Mouse (Mus musculus) heart, postnatal 36 days (tissue): Measurements from ENCODE around the gene Pam16. TPM values are rescaled to one million over a fixed set of nuclear protein-coding genes. Genes with fewer than 3 reads are reported as not detected.

Experiments
- DNase-seq, 2 experiments: peaks; one replicate each; pipeline ENCODE4 v3.0.0; 2021 to 2022
- intact Hi-C: fragments of 180-260 bp; cut with DNase I; formaldehyde crosslinking; loops from one replicate; pipeline ENCODE4 v1.15.1; 2025
- total RNA-seq, 2 experiments: library from RNA; stranded (reverse); gene quantifications; 2 replicates each; pipeline ENCODE4 v1.2.3; 2021

The Pam16 gene
- 100 to 1,000 TPM; 134 to 150 TPM for total RNA-seq

DNA sequence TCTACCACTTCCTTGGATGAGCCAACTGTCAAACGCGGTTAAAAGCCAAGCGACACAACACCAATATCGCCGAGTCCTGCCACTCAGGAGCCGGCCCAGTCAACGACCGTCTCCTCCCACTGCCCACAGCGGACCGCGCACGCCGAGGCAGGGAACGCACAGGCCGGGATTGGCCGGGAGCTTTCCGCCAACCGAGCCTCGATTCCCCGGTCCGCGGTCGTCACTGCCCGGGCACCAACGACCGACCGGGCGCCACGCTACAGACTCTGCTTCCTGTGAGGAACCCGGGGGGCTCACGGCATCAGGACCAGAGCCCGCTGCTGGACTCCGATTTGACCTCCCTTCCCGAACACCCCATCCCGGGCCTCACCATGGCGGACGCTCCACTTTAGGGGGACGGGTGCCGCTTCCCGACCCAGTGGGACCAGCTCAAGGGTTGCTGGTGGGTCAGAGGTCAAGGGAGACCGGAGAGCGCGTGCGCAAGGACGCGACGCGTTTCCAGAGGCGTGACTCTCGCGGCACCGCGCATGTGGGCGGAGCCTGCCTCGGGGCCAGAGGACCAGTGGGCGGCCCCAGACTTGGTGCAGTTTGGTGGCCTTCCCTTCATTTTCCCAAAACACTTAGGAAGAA is at the start of gene Pam16:
Gene Pam16, minus strand, starts transcription at position 508 of the 630 bp plus-strand sequence.
- peak; percentile 90 to 93 for DNase-seq
- intact Hi-C loops, result no loop called here

GRCm38 (mm10) chr16:4674091-4674490 is 49.3 kb upstream of the Pam16 start:
- intact Hi-C loops, result no loop called here
- no peak for DNase-seq

DNA sequence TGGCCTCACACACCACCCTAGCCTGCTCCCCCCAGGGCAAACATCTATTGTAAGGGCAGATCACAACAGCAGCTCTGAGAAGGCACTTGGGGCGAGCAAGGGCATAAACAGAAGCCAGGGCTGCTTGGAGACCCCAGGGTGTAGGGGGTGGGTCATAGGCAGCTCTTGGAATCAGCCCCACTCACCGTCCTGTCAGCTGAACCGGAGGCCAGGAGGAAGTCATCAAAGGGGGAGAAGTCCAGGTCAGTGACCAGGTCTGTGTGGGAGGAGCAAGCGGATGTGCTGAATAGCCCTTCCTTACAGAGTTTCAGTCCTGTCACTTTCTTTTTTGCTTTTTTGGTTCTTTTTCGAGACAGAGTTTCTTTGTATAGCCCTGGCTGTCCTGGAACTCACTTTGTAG is 45.5 kb upstream of the Pam16 start:
- no peak for DNase-seq
- intact Hi-C loops, result no loop called here

DNA sequence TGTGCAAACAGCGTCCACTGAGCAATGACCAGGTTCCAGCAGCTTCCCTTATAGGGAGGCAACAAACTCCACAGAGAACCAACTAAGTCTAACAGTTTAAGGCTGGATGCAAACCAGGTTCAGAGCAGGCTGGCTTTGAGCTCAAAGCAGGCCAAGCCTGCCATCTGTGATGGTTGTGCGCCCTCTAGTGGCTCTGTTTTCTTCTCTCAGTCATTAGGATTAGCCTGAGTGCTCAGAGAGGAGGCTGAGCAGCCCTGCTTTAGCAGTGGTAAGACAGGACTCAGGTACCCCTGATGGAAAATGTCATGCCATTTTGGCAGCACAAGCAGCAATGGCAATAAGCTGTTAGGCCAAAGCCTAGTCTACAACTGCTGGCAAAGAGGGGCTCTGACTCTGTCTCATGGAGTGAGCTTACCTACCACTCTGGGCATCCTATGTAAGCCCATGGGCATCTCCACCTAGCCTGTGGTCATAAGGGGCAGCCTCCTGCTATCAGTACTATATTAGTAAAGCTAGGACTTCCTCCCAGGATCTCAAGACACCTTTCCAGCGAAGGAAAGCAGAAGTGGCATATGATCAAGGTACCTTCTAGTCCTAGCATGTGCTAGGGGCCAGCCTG is 42.5 kb upstream of the Pam16 start:
- intact Hi-C loops, result loop anchor here (1.0 to 5.0 kb wide), 4 partner anchors 37 to 365 kb away; partner anchors contain the start of gene Cdip1
- peak; percentile 86 to 87 for DNase-seq

DNA sequence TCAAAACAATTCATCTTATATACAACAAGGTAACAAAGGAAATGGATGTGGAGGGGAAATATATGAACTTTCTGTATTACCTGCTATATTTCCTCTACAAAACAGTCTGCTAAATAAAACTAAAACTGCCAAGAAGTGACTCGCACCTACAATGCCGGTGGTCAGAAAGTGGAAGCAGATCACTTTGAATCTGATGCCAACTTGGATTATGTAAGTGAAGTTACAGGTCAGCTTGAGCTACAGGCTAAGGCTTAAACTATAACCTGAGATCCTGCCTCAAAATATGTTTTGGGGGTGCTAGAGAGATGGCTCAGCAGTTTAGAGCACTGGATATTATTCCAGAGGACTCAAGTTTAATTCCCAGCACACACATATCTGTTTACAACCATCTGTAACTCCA is 40.9 kb upstream of the Pam16 start:
- intact Hi-C loops, result loop anchor here (5.0 kb wide), 3 partner anchors 98 to 363 kb away; partner anchors contain the start of gene Cdip1
- no peak for DNase-seq

DNA sequence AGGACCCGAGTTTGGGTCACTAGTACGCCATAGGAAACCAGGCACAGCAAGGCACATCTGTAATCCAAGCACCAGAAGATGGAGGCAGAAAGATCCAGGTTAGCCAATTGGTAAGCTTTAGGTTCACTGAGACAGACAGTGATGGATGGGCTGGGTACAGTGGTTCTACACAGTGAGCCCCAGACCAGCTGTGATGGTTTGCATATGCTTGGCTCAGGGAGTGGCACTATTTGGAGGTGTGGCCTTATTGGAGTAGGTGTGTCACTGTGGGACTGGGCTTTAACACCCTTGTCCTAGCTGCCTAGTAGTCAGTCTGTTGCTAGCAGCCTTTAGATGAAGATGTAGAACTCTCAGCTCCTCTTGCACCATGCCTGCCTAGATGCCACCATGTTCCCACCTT is 39.0 kb upstream of the Pam16 start:
- no peak for DNase-seq
- intact Hi-C loops, result no loop called here

DNA sequence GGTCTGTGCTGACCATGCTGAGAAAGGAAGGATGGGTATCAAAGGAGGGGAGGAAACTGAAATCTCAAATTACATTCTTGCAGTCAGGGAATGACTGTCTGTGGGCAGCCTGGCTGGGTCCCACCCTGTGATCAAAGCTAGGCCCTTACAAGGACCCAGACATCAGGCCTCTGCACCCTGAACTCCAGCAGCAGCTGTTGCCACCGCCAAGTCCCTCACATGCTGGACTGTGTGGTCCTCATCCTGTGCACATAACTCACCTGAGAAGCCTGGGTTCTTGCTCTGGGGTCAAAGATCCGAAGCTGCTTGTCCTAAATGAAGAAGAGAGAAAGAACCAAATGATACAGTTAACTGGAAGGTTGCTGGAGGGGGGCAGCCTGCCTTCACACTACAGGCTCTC is 36.8 kb upstream of the Pam16 start:
- no peak for DNase-seq
- intact Hi-C loops, result no loop called here

DNA sequence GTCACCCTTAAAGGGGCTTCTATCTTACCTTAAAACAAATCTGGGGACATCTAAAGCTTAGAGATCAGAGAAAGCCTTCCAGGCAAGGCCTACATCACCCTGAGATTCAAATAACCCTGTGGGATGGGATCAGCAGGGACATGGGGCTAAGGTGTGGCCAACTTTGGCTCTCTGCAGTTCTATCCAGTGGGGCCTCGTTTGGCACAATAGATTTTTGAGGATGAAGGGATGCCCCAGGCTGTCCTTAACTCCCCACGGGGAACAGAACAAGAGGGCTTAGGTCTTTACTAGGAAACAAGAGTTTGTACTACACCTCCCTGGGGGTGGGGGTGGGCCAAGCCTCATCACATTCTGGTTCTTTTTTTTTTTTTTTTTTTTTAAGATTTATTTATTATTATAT is 34.5 kb upstream of the Pam16 start:
- DNase-seq, result no peak
- intact Hi-C loops, result no loop called here

GRCm38 (mm10) chr16:4658781-4659245 is 34.0 kb upstream of the Pam16 start:
- peak in 1 of 2 experiments; percentile 37 for DNase-seq
- intact Hi-C loops, result no loop called here

- intact Hi-C loops, result no loop called here
- no peak for DNase-seq
Measured at GRCm38 (mm10) chr16:4656571-4657081, 31.8 kb upstream of the Pam16 start.

GRCm38 (mm10) chr16:4655764-4656570 is 31.2 kb upstream of the Pam16 start:
- no peak for DNase-seq
- intact Hi-C loops, result loop anchor here (2.0 kb wide), 2 partner anchors 15 to 25 kb away; no protein-coding TSS in a partner anchor

- peak; percentile 39 to 55 for DNase-seq
Measured at GRCm38 (mm10) chr16:4655251-4655734, 30.5 kb upstream of the Pam16 start.

DNA sequence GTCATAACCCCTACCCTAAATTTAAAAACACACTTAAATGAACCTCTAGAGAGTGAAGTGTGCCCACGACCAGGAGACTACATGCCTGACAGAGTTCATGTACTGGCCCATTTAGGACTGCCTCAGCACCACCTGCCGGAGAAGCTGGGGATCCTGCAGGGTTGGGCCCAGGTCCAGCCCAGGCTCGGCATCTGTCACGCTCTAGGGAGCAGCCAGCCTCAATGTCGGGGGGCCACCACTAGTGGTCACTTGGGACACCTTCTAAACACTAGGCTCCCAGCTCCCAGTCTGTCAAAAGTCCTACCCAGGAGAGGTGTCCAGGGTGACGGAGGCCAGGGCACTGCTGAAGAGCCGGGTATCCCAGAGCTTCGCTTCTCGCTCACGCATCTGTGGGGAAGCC is 29.9 kb upstream of the Pam16 start:
- peak in 1 of 2 experiments; percentile 25 for DNase-seq
- intact Hi-C loops, result loop anchor here (2.0 kb wide), 2 partner anchors 14 to 24 kb away; no protein-coding TSS in a partner anchor

More at GRCm38 (mm10) chr16:4655251-4655734, 30.5 kb upstream of the Pam16 start:
- intact Hi-C loops, result loop anchor here (2.0 kb wide), 2 partner anchors 14 to 24 kb away; no protein-coding TSS in a partner anchor

DNA sequence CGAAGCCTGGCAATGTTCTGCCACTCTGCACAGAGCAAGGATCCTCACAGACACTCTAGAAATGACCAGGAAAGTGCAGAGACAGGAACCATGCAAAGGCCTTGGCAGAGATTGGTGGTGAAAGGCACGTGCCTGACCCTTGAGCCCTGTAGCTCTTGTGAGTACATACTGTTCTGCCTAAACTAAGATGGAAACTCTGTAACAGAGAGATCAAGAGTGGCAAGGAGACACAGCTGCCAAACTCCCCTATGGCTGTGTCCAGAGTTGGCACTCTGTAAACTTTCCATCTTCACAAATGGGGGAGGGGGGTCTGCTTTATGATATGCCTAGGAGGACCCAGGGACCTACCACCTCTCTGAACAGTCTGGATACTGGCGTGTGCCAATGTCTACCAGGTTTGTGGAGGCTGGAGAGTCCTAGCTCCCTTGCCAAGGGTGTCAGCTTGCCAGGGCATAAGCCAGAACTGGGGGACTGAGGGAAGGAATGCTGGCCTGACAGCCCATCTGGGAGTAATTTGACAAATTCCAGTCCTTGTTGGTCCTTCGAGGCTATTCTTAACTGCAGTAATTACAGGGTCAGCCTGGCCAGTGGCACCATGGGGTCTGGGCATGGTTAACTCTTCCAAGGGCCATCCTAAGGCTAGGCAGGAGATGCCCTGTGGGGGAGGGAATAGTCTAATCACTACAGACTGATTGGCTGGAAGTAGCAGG is 28.1 kb upstream of the Pam16 start:
- intact Hi-C loops, result no loop called here
- DNase-seq, result peak; percentile 36 to 49

GRCm38 (mm10) chr16:4651624-4652023 is 26.8 kb upstream of the Pam16 start:
- intact Hi-C loops, result no loop called here
- DNase-seq, result no peak

- intact Hi-C loops, result no loop called here
- DNase-seq, result no peak
Measured at GRCm38 (mm10) chr16:4651081-4651480, 26.3 kb upstream of the Pam16 start.

DNA sequence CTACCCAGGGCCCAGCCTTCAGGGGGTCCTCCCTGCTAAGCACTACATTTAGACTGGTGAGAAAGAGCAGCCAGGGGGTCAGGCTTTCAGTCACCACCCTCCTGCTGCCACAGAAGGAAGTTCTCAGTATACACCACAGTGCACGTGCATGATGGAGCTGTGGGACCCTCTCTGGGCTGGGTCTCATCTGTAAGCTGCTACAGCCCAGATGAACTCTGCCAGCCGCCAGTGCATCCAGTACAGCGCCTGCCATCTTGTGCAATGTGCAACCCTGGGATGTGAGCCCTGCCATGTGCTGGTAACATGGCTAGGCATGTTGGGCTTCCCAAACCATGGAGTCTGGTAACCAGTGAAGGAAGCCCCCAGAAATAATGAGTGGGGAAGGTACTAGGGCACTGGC is 25.4 kb upstream of the Pam16 start:
- DNase-seq, result no peak
- intact Hi-C loops, result no loop called here

GRCm38 (mm10) chr16:4649692-4650091 is 24.9 kb upstream of the Pam16 start:
- no peak for DNase-seq

GRCm38 (mm10) chr16:4649211-4649610 is 24.4 kb upstream of the Pam16 start:
- intact Hi-C loops, result no loop called here
- DNase-seq, result no peak

More at GRCm38 (mm10) chr16:4649692-4650091, 24.9 kb upstream of the Pam16 start:
- intact Hi-C loops, result no loop called here

DNA sequence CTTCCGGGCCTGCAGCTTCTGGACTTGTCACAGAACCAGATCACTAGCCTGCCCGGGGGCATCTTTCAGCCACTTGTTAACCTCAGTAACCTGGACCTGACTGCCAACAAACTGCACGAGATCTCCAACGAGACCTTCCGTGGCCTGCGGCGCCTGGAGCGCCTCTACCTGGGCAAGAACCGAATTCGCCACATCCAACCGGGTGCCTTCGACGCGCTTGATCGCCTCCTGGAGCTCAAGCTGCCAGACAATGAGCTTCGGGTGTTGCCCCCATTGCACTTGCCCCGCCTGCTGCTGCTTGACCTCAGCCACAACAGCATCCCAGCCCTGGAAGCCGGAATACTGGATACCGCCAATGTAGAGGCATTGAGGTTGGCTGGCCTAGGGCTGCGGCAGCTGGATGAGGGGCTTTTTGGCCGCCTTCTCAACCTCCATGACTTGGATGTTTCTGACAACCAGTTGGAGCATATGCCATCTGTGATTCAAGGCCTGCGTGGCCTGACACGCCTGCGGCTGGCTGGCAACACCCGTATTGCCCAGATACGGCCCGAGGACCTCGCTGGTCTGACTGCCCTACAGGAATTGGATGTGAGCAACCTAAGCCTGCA is 23.7 kb upstream of the Pam16 start:
- intact Hi-C loops, result no loop called here
- no peak for DNase-seq
